Mouse (Mus musculus): ENCODE measurements around the gene Hist1h2af. TPM values are rescaled to one million over a fixed set of nuclear protein-coding genes. Genes with fewer than 3 reads are reported as not detected.

Hist1h2af gene
- polyA plus RNA-seq, 1 experiment from 2014 or later = 7.9 TPM

DNA sequence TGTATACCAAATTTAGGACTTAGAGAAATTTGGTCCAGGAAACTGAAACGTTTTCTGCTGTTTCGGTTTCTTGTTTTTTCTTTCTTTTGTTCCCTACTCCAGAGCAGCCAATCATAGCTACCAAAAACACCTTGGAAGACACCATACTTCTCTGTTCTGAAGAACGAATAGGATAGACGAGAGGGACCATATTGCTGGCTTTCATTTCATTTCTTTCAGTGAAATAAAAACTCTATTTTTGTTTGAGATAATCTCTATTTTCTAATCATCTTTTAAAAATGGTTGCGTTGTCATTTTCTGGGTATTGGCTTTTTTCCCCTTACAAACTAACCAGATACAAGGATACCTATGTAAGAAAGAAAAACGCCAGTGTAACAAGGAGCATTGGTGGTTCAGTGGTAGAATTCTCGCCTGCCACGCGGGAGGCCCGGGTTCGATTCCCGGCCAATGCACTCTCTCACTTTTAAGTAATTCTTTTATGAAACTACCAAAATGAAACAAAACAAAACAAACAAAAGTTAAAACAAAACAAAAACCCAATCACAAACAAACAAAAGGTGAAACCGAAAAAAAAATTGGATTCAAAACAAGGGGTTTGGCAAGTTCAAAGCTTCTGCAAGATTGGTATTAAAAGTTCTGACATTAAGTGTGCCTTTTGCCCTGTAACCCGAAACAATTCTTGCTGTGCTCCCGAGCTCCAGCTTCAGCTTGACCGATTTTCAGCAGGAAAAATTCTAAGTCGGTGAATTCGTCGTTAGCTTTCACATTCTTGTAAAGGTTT, 16.7 kb upstream of the Hist1h2af start:
- peaks cover 5% of the 10 kb centered on the region; the same call in 1 of the 2 replicates for H3K4me1 ChIP-seq
- under 1% methylated on average over 19 of the region's 19 CpGs for WGBS
- H3K4me3 ChIP-seq = peak overlapping the region; percentile 49
- H3K27me3 ChIP-seq = no peaks in the 10 kb centered on the region
- no peaks in the 10 kb centered on the region for H3K36me3 ChIP-seq
- no peaks in the 10 kb centered on the region for H3K9me3 ChIP-seq
- H3K4me2 ChIP-seq (replicated peaks) = peak overlapping the region; percentile 58
- no peak overlapping the region for H3K9ac ChIP-seq (replicated peaks)
- no peak overlapping the region for H3K27ac ChIP-seq (replicated peaks)
- peak; percentile 59; the same call in 1 of the 2 replicates for ATAC-seq (ENCODE audit: low FRiP score, low read depth)

DNA sequence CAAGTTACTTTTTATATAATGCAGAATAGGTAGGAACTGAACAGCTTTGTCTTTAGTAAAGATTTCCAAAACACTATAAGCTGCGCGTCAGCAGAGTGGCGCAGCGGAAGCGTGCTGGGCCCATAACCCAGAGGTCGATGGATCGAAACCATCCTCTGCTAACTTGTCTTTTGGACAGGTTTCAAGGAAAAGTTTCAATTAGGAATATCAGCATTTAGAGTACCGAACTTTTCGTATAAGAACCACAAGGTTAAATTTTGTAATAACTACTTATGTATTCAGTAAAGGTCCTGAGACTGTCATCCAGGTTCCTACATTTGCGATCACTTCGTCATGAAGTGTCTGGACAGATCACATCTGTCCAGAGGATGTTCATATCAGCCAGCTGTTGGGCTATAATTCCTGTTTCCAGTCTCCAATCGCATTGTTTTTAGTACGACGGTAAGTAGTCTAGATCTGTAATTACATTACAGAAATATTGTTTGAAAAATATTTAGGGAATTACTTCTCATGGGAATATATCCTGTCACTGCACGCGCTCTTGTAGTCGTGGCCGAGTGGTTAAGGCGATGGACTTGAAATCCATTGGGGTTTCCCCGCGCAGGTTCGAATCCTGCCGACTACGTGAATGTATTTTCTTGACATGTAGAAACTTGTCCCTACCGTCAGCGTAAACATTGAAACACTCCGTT, 16.0 kb upstream of the Hist1h2af start:
- no peak overlapping the region for H3K9ac ChIP-seq (replicated peaks)
- no peaks in the 10 kb centered on the region for H3K36me3 ChIP-seq
- under 1% methylated on average over 27 of the region's 27 CpGs for WGBS
- peak; percentile 83 for ATAC-seq (ENCODE audit: low FRiP score, low read depth)
- H3K4me1 ChIP-seq = peaks cover 5% of the 10 kb centered on the region; the same call in 1 of the 2 replicates
- H3K4me3 ChIP-seq = peak overlapping the region; percentile 49
- no peaks in the 10 kb centered on the region for H3K9me3 ChIP-seq
- H3K27me3 ChIP-seq = no peaks in the 10 kb centered on the region
- H3K27ac ChIP-seq (replicated peaks) = no peak overlapping the region
- peak overlapping the region; percentile 58 for H3K4me2 ChIP-seq (replicated peaks)

DNA sequence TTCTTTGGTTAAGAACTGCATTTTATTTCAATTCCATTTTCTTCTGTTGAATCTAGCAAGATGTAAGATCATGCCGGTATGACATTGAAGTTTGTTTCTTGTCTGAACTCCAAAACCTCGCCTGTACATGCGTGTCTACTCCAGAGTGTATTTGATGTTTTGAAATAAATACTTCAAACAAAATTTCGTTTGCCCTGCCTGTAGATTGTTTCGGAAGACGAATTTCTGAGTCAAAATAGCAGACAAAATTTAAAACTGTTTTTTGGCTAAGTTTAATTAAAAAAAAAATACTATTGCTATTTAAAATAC, 15.5 kb upstream of the Hist1h2af start:
- H3K4me1 ChIP-seq = peaks cover 5% of the 10 kb centered on the region; the same call in 1 of the 2 replicates
- H3K9ac ChIP-seq (replicated peaks) = no peak overlapping the region
- peak overlapping the region; percentile 58 for H3K4me2 ChIP-seq (replicated peaks)
- no peak overlapping the region for H3K27ac ChIP-seq (replicated peaks)
- under 1% methylated on average over 6 of the region's 6 CpGs for WGBS
- H3K9me3 ChIP-seq = no peaks in the 10 kb centered on the region
- no peaks in the 10 kb centered on the region for H3K36me3 ChIP-seq
- H3K27me3 ChIP-seq = no peaks in the 10 kb centered on the region
- H3K4me3 ChIP-seq = peak overlapping the region; percentile 49
- no peak for ATAC-seq (ENCODE audit: low FRiP score, low read depth)

DNA sequence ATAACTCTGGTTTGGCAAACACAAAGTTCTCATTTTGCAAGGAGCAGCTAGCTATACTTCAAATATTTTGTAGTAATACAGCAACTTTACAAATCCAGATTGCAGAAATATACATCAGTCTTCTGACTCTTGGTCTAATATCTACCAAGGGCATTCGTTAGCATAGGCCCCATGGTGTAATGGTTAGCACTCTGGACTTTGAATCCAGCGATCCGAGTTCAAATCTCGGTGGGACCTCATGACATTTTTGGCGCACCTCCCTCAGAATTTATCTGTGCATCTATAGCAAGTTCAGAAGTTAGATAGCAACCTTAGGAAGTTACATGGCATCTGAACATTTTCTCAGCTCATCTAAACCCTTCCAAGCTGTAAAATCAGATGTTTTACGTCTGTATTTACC, 14.8 kb upstream of the Hist1h2af start:
- Histone ChIP-seq H3K27ac (replicated peaks) (no peak overlapping the region), H3K4me3 (peak overlapping the region; percentile 49), H3K4me2 (replicated peaks) (peak overlapping the region; percentile 58), H3K36me3 (no peaks in the 10 kb centered on the region), H3K27me3 (no peaks in the 10 kb centered on the region), H3K4me1 (peaks cover 5% of the 10 kb centered on the region; the same call in 1 of the 2 replicates), H3K9me3 (no peaks in the 10 kb centered on the region), H3K9ac (replicated peaks) (no peak overlapping the region)
- WGBS = 0% methylated on average over 6 of the region's 6 CpGs
- no peak for ATAC-seq (ENCODE audit: low FRiP score, low read depth)

DNA sequence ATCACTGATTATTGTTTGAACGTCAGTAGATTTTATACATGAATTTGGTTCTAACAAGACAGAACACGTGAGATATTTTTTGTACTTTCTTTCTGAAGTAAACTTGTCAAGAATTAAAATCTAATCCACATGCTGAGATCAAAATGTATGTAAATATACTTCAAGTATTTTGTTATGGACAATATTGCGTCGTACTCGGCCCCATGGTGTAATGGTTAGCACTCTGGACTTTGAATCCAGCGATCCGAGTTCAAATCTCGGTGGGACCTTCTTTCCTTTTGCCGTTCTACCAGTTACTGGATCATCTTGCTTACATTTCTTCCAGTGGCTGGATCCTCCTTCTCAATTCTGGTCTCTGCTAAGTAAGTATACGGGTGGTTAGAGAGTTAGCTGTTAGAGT, 14.3 kb upstream of the Hist1h2af start:
- H3K4me3 ChIP-seq = peak overlapping the region; percentile 49
- H3K36me3 ChIP-seq = no peaks in the 10 kb centered on the region
- peak; percentile 20; the same call in 1 of the 2 replicates for ATAC-seq (ENCODE audit: low FRiP score, low read depth)
- peak overlapping the region; percentile 58 for H3K4me2 ChIP-seq (replicated peaks)
- peaks cover 5% of the 10 kb centered on the region; the same call in 1 of the 2 replicates for H3K4me1 ChIP-seq
- H3K9ac ChIP-seq (replicated peaks) = no peak overlapping the region
- WGBS = 2% methylated on average over 10 of the region's 10 CpGs
- no peak overlapping the region for H3K27ac ChIP-seq (replicated peaks)
- H3K9me3 ChIP-seq = no peaks in the 10 kb centered on the region
- H3K27me3 ChIP-seq = no peaks in the 10 kb centered on the region

DNA sequence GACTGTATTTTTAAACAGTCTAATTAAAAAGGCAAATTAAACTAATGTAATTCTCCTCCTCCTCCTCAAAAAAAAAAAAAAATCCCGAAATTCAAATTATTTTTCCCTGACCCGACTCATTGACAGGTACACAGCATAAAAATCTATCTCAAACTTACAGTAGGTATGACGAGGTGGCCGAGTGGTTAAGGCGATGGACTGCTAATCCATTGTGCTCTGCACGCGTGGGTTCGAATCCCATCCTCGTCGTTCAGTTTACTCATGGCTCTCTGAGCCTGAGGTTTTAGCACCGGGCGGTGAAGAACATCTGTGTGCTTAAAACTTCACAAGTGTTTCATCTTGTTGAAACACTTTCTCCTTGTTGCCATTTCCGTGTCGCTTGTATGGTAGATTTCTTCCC, 12.0 kb upstream of the Hist1h2af start:
- Histone ChIP-seq H3K36me3 (no peaks in the 10 kb centered on the region), H3K4me3 (no peak overlapping the region), H3K27me3 (no peaks in the 10 kb centered on the region), H3K9me3 (no peaks in the 10 kb centered on the region), H3K4me2 (replicated peaks) (0 out of 2 replicates have a peak overlapping the region, but pooled peaks have one; percentile 13), H3K4me1 (peaks cover 8% of the 10 kb centered on the region), H3K9ac (replicated peaks) (no peak overlapping the region), H3K27ac (replicated peaks) (no peak overlapping the region)
- 3% methylated on average over 14 of the region's 14 CpGs for WGBS
- ATAC-seq (ENCODE audit: low FRiP score, low read depth) = no peak

DNA sequence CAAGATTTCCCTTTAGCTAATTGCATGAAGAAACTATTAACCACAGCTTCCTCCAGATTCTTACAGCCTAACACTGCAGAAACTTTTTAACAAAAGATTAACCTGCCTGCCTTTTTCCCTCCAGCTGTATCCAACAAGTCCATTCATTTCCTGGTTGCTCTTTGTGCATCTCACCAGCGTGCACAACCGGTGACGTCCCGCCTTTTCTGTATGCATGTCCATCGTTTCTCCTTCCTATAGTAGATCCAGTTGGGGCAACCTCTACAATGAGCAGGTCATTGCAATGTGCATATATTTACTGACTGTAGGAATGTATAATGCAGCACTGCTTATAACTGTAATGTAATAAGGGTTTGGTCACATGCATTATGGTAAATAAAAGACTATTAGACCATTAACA, 9.7 kb upstream of the Hist1h2af start:
- Histone ChIP-seq H3K4me1 (peaks cover 9% of the 10 kb centered on the region), H3K9me3 (no peaks in the 10 kb centered on the region), H3K4me2 (replicated peaks) (no peak overlapping the region), H3K4me3 (no peak overlapping the region), H3K36me3 (no peaks in the 10 kb centered on the region), H3K27ac (replicated peaks) (no peak overlapping the region), H3K9ac (replicated peaks) (no peak overlapping the region), H3K27me3 (no peaks in the 10 kb centered on the region)
- WGBS = 54% methylated on average over 5 of the region's 5 CpGs
- no peak for ATAC-seq (ENCODE audit: low FRiP score, low read depth)

DNA sequence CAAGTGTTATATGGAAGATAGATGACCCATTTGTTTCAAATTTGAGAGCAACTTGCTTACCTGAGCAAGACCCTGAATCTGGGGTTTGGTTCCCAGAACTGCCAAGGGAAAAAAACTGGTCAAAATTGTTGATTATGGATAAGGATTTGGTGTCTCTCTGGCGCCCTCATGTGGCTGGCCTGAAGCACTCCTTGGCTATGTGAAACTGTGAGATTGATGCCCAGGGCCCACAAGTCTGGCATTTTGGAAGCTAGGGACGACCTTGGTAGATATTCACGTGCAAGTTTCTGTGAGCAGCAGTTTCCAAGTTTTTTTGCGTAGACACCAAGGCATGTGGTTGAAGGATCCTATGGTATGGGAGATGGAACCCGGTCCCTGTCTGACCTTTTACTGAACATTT, 9.1 kb upstream of the Hist1h2af start:
- Histone ChIP-seq H3K4me2 (replicated peaks) (0 out of 2 replicates have a peak overlapping the region, but pooled peaks have one; percentile 19), H3K4me3 (no peak overlapping the region), H3K9me3 (no peaks in the 10 kb centered on the region), H3K4me1 (peaks cover 9% of the 10 kb centered on the region), H3K27me3 (no peaks in the 10 kb centered on the region), H3K36me3 (no peaks in the 10 kb centered on the region), H3K27ac (replicated peaks) (no peak overlapping the region), H3K9ac (replicated peaks) (no peak overlapping the region)
- peak; percentile 36; the same call in 1 of the 2 replicates for ATAC-seq (ENCODE audit: low FRiP score, low read depth)
- WGBS = 8% methylated on average over 5 of the region's 5 CpGs

DNA sequence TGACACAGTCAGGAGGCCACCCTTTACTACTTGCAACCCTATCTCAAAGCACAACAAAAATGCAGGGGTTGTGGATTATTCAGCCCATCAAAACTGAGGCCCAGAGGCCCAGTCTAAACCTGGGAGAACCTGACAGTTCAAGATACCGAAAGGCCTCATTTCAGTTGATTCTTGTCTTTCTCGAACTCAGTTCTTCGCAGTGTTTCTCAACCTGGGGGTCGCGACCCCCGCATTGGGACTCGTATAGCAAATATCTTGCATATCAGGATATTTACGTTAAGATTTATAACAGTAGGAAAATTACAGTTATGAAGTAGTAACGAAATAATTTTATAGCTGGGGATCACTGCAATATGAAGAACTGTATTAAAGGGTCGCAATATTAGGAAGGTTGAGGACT, 7.8 kb upstream of the Hist1h2af start:
- no peak for ATAC-seq (ENCODE audit: low FRiP score, low read depth)
- no peak overlapping the region for H3K9ac ChIP-seq (replicated peaks)
- 3% methylated on average over 10 of the region's 10 CpGs for WGBS

DNA sequence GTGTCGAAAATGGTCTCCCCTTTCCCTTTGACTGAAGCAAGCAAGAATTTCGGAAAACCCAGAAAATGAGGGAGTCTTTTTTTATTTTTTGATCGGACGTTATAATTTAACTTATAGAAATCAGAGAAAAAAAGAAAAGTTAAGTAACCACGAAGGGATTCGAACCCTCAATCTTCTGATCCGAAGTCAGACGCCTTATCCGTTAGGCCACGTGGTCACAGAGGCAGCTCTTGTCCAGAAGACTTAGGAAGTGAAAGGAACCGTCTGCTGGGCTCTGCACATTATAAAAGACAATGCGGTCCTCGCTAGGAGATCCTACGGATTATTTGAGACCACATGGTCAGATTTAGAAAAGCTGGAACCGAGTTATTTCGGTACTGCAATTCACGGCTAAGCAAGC, 7.4 kb upstream of the Hist1h2af start:
- H3K27ac ChIP-seq (replicated peaks) = peak overlapping the region; percentile 63; the same call in 1 of the 2 replicates
- no peaks in the 10 kb centered on the region for H3K36me3 ChIP-seq
- no peaks in the 10 kb centered on the region for H3K27me3 ChIP-seq
- peak overlapping the region; percentile 50 for H3K4me2 ChIP-seq (replicated peaks)
- peak overlapping the region; percentile 42 for H3K4me3 ChIP-seq
- no peaks in the 10 kb centered on the region for H3K9me3 ChIP-seq
- peak; percentile 35; the same call in 1 of the 2 replicates for ATAC-seq (ENCODE audit: low FRiP score, low read depth)
- H3K4me1 ChIP-seq = peaks cover 13% of the 10 kb centered on the region
- WGBS = under 1% methylated on average over 17 of the region's 17 CpGs
- H3K9ac ChIP-seq (replicated peaks) = peak overlapping the region; percentile 56

More for the DNA sequence above, 7.8 kb upstream of the Hist1h2af start:
- peak overlapping the region; percentile 50 for H3K4me2 ChIP-seq (replicated peaks)
- H3K36me3 ChIP-seq = no peaks in the 10 kb centered on the region
- H3K9me3 ChIP-seq = no peaks in the 10 kb centered on the region
- peak overlapping the region; percentile 42 for H3K4me3 ChIP-seq
- H3K27ac ChIP-seq (replicated peaks) = no peak overlapping the region
- H3K27me3 ChIP-seq = no peaks in the 10 kb centered on the region
- peaks cover 13% of the 10 kb centered on the region for H3K4me1 ChIP-seq

DNA sequence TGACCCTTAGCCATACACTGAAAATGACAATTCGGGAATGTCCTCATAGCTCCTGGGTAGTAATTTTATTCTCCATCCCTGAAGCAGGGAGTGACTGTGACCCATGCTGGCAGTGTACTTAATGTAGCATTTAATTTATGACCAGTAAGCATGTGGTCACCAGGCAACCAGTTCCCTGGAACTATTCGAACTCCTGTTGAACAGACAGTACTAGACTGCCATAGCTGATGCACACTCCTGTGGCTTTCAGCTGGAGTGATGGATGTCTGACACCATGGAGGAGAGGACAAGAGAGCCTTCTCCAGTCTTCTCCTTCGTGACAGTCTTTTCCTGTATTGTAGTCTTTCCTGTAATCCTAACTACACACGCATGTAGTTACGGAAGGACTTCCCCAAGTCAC, 4.7 kb upstream of the Hist1h2af start:
- H3K4me2 ChIP-seq (replicated peaks) = peak overlapping the region; percentile 1; the same call in 1 of the 2 replicates
- H3K9ac ChIP-seq (replicated peaks) = no peak overlapping the region
- no peak overlapping the region for H3K4me3 ChIP-seq
- peaks cover 29% of the 10 kb centered on the region for H3K4me1 ChIP-seq
- no peaks in the 10 kb centered on the region for H3K27me3 ChIP-seq
- H3K36me3 ChIP-seq = no peaks in the 10 kb centered on the region
- WGBS = 81% methylated on average over 5 of the region's 5 CpGs
- ATAC-seq (ENCODE audit: low FRiP score, low read depth) = no peak
- no peaks in the 10 kb centered on the region for H3K9me3 ChIP-seq
- no peak overlapping the region for H3K27ac ChIP-seq (replicated peaks)
